Mouse (Mus musculus) layer of hippocampus, adult 2 months (tissue): ENCODE measurements around the gene Elp4. TPM values are rescaled to one million over a fixed set of nuclear protein-coding genes. Genes with fewer than 3 reads are reported as not detected.

Experiments used
- DNase-seq, 2 experiments: peaks; one replicate each; pipeline ENCODE4 v3.0.0; 2022; ENCODE audit warnings: low spot score in 2 of 2
- H3K27ac ChIP-seq: fragments of 200-600 bp; 2 replicates; pipeline ENCODE4 v1.8.1; 2022
- H3K4me3 ChIP-seq: fragments of 200-600 bp; 2 replicates; pipeline ENCODE4 v1.8.1; 2022; ENCODE audit warnings: mild to moderate bottlenecking
- CTCF ChIP-seq: fragments of 200-600 bp; conservative IDR thresholded peaks from 2 replicates; pipeline ENCODE4 v1.8.1; 2022; ENCODE audit warnings: antibody characterized with exemption, mild to moderate bottlenecking, moderate library complexity
- long read RNA-seq, 2 experiments: library from polyadenylated mRNA; stranded (forward); transcript quantifications; one replicate each; pipeline ENCODE4 v2.0.0; 2021; ENCODE audit warnings: borderline mapping rate in 2 of 2
- total RNA-seq, 2 experiments: library from RNA; stranded (reverse); gene quantifications; 2 replicates each; pipeline ENCODE4 v1.2.3; 2021

The Elp4 gene
- total RNA-seq = 10 to 100 TPM; 16.5 to 18.9 TPM
- long read RNA-seq, experiment 1, transcript Elp4-202 (10 exons, 3,048 nt) = major isoform, 14 of 15 reads
- long read RNA-seq, experiment 1, partial matches to known transcripts = 0 of 15 reads
- long read RNA-seq, experiment 1, other reads (novel, unspliced or antisense) = 1 of 15 reads
- long read RNA-seq, experiment 2, transcript Elp4-202 (10 exons, 3,048 nt) = major isoform, 16 of 18 reads
- long read RNA-seq, experiment 2, partial matches to known transcripts = 0 of 18 reads
- long read RNA-seq, experiment 2, other reads (novel, unspliced or antisense) = 2 of 18 reads

DNA sequence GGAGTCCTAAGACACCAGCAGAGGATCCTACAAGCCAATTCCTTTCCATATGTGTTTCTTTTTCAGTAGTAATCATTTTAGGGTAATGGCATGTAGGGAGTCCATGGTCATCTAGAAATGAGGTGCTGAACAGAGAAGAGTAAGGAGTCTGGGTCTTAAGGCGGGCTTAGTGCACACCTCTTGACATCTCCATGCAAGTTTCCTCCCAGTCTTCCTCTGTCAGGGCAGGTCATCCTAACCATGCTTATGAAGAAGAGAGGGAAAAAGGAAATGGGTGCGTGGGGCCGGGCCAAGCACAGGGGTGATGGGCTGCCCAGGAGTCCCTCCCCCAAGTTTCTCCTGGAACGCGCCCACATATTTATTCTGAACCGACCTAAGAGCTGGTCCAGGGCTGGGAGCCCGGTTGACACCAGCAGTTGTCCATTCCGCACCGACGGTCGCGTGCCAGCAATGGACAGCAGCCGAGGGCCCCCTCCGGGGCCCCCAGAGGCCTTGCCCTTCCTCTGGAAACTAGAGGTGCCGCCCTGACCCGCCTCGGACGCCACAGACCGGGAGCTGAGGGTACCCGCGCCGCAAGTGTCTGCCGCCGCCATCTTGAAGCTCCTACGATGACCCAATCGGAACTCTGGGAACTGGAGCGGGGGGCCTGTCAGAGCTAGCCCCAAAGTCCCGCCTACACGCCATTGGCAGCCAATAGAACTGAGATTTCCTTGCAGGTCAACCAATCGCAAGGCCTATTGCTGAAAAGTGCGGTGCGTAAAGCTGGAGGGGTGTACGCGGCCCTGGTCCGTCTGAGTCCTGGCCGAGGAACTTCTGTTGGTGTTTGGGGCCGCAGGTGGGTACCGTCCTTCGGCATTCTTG, at the start of gene Elp4, which contains the start of gene Immp1l:
Gene Elp4 (minus strand): TSS at position 669 of the 861 bp plus-strand sequence.
Gene Immp1l (plus strand): TSS at position 743 of the 861 bp plus-strand sequence.
- Histone ChIP-seq H3K4me3 (peak within 1 kb of the TSS; percentile 98), H3K27ac (peak within 1 kb of the TSS; percentile 94)
- no peak for TF ChIP-seq CTCF
- DNase-seq = peak; percentile 96 to 97

DNA sequence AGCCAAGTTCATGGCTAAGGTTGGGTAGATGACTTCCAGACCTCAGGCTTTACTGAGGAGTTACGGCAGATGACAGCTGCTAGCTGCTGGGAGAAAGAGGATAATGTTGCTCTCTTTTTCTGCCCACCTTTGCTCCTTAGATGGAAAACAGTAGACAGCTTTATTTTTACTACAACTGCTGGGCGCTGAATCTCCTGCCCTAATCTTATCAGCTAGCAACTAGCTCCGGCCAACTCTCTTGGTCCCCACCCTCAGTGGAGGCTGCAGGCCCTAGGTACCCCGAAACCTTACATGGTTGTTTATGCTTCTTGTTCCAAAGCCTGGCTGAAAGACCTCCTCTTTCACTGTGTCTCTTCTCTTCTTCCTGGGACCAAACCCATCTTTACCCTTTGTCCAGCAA, 49.5 kb upstream of the Elp4 start:
- DNase-seq = no peak
- Histone ChIP-seq H3K27ac (no peak overlapping the region), H3K4me3 (no peak overlapping the region)
- no peak for TF ChIP-seq CTCF

DNA sequence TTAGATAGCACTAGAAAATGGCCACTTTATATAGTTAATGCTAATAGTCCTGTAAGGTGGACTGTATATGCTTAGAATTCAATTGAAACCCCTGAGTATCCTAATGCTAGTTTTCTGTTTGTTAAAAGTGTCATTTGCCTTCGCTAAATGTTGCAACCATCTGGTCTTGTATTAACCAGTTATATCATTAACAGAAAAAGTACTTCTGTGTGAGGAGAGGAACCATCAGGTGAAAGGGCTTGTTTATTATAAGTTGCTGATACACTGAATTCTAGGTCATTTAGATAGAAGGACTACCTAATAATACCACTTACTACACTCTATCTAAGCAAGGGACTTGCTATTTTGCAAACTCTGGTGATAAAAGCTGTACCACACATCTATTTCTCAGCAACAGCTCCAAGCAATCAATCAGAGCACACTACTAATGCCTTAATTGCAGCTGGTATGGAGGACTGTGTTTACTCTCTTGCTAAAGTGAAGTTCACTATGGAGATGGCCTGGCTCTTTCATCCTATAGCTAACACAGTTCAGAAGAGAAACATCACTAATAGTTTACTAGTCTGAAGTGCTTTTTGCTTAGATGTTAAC, 47.1 kb upstream of the Elp4 start:
- no peak for TF ChIP-seq CTCF
- H3K27ac ChIP-seq = no peak overlapping the region
- no peak for DNase-seq
- H3K4me3 ChIP-seq = no peak overlapping the region

DNA sequence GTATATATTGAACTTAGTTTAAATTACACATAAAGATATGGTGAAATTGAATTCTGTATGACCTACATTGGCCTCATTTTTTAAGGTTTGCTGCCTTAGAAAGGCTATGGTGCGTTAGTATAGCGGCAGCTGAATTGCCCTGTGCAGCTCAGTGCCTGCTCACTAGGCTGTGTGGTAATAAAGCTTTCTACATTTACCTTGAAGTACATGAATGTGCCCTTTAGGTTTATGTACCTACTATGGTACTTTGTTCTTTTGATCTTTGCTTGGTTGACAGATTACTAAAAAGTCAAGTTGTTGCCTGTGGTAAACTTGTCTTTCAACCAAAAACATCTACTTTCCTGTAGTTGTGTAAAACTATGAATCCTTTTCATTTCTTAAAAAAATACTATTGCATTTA, 45.8 kb upstream of the Elp4 start:
- no peak overlapping the region for H3K27ac ChIP-seq
- TF ChIP-seq CTCF = no peak
- H3K4me3 ChIP-seq = no peak overlapping the region
- no peak for DNase-seq

DNA sequence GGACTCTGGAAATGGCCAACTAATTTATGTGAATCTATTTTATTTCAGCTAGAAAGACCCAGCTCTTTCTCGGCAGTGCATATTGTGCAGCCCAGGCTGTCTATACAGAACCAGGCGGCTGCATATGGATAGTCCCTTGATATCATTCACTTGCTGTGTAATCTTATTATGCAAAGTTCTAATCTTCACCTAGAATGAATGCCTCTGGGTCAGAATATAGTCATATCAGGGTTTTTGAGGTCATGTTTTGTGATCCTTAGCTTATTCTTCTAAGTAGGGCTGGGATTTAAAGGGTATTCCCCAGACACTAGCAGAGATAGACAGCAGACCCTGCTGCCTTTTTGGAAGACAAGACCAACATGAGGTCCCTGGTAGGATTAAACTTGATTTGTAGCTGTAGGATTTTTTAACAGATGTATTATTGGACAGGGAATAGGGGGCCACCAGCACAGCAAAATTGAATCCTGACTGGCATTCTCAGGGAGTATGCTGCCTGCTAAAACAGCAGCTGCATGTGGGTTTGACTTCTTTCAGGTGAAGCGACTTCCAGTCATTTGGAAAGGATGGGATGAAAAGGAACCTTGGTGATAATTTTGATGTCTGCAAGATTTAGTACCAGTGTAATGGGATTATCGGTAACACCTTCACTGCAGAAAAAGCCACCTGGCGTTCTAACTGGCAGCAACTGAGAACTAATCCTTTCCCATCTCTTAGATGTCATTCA, 13.4 kb upstream of the Elp4 start:
- TF ChIP-seq CTCF = no peak
- no peak for DNase-seq

DNA sequence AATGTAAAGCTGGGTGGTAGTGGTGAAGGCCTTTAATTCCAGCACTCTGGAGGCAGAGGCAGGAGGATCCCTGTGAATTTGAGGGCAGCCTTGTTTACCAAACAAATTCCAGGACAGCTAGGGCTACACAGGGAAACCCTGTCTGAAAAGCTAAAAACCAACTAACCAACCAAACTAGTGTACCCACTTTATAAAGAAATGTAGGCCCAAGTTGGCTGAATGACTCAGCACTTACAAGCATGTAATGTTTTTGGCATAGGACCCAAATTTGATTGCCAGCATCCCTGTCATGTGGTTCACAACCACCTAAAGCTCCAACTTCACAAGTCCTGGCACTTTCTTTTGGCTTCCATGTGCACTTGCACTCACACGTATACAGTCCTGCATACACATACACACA, 12.3 kb upstream of the Elp4 start:
- Histone ChIP-seq H3K4me3 (no peak overlapping the region), H3K27ac (no peak overlapping the region)
- no peak for TF ChIP-seq CTCF
- no peak for DNase-seq

More for the DNA sequence above, 13.4 kb upstream of the Elp4 start:
- Histone ChIP-seq H3K4me3 (no peak overlapping the region), H3K27ac (no peak overlapping the region)

DNA sequence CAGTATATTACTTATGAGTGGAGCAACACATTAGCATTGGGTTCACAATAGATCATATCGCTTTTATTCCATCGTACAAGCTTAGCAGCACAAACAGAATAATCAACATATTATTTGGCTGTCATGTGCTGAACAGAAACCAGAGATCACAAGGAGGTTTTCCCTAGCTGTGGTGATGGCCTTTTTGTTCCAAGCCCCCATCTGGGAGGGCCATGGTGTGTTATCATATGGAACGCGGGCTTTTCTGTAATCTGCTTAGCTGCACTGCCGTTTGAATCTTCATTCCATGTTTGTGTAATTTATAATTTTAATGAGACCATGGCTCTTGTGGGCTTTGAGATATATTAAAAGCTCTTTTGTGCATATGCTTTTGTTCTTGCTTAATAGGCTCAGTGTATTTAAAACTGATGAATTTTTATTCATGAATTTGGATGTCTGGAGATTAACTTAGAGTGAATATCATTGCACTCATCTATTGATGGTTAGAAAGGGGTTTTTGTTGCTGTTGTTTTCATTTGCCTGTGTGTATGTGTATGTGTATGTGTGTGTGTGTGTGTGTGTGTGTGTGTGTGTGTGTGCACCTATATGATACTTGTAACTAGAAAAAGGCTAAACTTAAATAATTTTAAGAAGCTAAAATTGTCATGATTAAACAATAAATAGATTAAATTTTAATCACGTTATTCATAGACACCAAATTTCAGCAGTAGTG, 9.4 kb upstream of the Elp4 start:
- H3K27ac ChIP-seq = no peak overlapping the region
- TF ChIP-seq CTCF = no peak
- H3K4me3 ChIP-seq = no peak overlapping the region
- no peak for DNase-seq

DNA sequence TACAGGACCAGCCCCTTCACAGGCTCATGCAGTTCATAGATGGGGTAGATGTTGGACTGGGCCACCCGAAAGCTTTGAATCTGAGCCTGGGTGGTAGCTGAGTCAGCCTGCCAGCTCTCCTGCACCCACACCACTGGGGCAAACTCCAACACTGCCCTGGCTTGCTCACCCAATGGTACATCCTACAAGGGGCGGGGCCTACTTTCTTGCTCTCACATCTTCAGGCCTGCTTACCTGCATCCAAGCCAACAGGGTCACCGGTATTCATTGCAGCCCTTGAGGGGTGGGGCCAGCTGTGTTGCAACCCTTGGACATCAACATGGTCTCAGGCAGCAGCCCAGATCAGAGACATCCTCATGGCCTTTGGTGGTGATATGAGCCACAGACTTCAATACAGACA, 6.2 kb upstream of the Elp4 start:
- Histone ChIP-seq H3K27ac (no peak overlapping the region), H3K4me3 (no peak overlapping the region)
- no peak for DNase-seq
- TF ChIP-seq CTCF = no peak

DNA sequence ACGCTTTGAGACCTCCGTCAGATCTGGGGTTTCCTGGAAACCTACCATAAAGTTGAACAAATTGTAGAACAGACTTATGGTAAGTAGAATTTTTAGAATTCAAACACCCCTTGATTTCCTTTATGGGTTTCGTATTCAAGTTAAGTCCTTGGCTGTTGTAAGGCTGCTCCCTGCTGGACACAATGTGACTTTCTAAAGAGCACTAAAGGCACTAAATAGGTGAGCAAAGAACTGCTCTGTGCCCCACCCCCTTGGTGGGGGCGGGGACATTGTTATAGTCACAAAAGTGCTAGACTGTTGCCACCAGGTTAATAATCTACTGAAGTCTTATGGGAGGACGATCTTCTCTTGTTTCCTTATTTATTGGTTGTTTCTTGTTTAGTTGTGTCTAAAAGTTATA, 4.0 kb upstream of the Elp4 start:
- TF ChIP-seq CTCF = peak; percentile 63
- DNase-seq = no peak
- Histone ChIP-seq H3K27ac (no peak overlapping the region), H3K4me3 (no peak overlapping the region)

DNA sequence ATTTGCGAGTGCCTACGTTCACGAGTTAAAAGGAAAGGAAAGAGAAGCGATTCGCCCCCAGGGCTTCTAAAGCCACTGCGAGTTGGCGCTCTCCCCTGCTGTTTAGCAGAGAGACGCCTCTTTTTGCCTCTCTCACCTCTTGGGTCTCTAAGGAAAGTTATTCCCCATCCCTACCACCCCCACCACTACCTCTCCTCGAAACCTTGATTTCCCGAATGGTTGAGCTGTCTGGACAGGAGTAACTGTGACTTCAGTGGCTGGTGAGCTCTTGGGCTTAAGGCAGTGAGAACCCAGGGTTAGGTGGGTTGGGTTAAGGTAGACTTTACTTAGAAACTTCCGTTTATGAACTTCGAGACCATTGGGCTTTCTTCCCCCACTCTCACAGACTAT, 388 bp upstream of the Elp4 start:
- H3K27ac ChIP-seq = peak overlapping the region; percentile 94

DNA sequence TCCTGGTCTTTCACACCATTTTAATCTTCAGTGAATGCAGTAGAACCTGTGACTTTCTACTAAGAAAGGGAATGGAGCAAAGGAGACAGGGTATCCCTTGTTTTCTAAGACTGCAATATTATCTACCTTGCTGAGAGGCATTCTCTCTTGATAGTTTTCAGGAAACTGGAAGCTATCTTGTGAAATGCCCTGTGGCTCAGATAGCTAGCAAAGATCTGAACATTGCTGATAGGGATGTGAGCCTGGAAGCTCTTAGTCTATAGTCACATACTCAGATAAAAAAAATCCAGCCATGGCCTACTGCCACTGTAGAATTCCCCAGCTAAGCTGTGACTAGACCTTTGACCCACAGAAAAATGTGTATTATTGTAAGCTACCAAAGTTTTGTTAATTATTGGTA, 13.5 kb downstream of the Elp4 start:
- no peak overlapping the region for H3K4me3 ChIP-seq
- no peak overlapping the region for H3K27ac ChIP-seq
- no peak for TF ChIP-seq CTCF
- no peak for DNase-seq

More for the DNA sequence above, 388 bp upstream of the Elp4 start:
- peak in 1 of 2 experiments; percentile 9 for DNase-seq
- no peak for TF ChIP-seq CTCF
- peak overlapping the region; percentile 98 for H3K4me3 ChIP-seq

DNA sequence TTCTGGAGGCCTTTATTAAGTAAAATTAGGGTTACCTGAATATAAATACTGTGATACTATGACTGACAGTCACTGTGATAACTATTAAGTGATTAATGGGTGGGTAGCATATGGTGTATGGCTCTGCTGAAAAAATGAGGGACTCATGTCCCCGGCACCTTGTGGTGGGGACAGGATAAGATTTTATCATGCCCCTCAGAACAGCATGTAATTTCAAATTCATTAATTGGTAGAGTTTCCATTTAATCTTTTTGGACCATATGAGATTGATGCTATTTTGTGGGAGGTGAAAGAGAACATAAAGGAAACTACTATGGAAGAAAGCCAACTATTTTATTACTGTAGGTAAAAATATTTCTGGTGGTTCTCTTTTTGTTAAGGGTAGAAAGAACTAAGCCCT, 31.0 kb downstream of the Elp4 start:
- no peak overlapping the region for H3K4me3 ChIP-seq
- DNase-seq = no peak
- no peak for TF ChIP-seq CTCF
- H3K27ac ChIP-seq = no peak overlapping the region
